Mouse (Mus musculus): ENCODE data around the gene Tlr6.

DNA sequence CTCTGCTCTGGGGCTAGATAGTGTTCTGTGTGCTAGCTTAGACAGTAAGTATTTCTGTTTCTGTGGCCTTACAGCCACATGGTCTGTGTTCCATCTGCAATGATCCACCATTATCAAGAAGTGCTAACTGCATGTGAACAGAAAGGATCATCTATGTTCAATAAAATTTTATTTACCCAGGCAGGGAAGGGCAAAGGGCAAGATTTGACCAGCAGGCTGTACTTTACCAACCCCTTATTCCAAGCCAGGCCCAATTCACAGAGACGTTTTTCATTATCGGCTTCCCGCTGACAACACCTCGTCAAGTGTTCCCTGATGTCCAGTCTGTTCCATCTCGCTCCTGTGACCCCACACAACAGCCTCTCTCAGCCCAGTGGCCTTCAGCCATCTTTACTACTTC lies 15.2 kb upstream of the Tlr6 start:
- TF ChIP-seq POLR2A (IDR thresholded peaks at IDR 0.05; ENCODE audit: borderline replicate concordance, extremely low read depth, insufficient read depth, insufficient read length, poor library complexity, severe bottlenecking) = no peak
- no peak for TF ChIP-seq CTCF (IDR thresholded peaks at IDR 0.05; ENCODE audit: borderline replicate concordance, extremely low read depth, insufficient read depth, insufficient read length)

Measured in brain, embryonic 14.5 days (tissue).